Mouse (Mus musculus): ENCODE measurements around the gene Tirap. TPM values are rescaled to one million over a fixed set of nuclear protein-coding genes. Genes with fewer than 3 reads are reported as not detected.

Tirap gene
- polyA plus RNA-seq, 1 experiment from 2014 or later = 11.9 TPM

DNA sequence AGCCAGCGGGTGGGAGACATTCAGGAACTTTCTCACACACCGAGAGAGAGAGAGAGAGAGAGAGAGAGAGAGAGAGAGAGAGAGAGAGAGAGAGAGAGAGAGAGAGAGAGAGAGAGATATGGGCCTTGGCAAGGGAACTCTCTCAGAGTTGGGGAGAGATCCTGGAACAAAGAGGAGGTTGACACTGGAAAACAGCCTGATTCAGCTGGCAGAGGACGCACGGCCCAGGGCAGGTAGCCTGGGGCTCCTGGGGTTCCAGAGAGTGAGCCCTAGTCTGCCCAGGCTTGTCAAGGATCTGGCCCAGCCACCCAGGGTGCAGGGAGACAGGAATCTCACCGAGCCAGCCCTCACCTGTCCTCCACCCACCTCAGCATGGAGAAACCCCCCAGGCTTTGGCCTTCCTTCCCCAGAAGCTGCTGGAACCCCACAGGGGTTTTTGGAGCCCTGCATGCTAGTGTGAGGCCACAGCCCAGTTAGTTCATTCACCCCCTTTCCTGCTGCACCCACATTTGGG lies 60.8 kb downstream of the Tirap start:
- no peaks in the 10 kb centered on the region for H3K9me3 ChIP-seq (replicated peaks)
- no peaks in the 10 kb centered on the region for H3K4me1 ChIP-seq
- no peak overlapping the region for H3K4me2 ChIP-seq
- no peaks in the 10 kb centered on the region for H3K27me3 ChIP-seq
- peaks cover 9% of the 10 kb centered on the region; the same call in 1 of the 2 replicates for H3K36me3 ChIP-seq
- no peak for ATAC-seq (replicated peaks; ENCODE audit: low FRiP score)
- H3K4me3 ChIP-seq (replicated peaks) = no peak overlapping the region
- WGBS = 87% methylated on average over 5 of the region's 5 CpGs
- H3K9ac ChIP-seq = no peak overlapping the region
- no peak overlapping the region for H3K27ac ChIP-seq

DNA sequence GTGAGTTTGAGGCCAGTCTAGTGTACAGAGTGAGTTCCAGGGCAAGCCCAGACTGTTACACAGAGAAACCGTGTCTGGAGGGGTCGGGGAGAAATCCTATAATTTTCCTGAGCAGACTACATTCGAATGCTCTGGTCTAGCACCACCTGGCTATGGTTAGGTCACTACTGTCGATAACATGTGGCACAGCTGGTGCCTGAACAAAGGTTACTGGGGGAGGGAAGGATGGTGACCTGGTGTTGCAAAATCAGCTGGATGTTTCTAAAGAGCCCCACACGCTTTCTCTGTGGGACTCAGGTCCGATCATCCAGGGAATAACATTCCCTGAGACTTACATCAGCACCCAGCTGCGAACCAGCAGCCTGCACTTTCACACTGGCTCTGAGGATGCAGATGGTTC lies 62.1 kb downstream of the Tirap start:
- Histone ChIP-seq H3K36me3 (peaks cover 9% of the 10 kb centered on the region; the same call in 1 of the 2 replicates), H3K9ac (no peak overlapping the region), H3K4me2 (no peak overlapping the region), H3K4me1 (no peaks in the 10 kb centered on the region), H3K27me3 (no peaks in the 10 kb centered on the region), H3K27ac (no peak overlapping the region), H3K9me3 (replicated peaks) (no peaks in the 10 kb centered on the region), H3K4me3 (replicated peaks) (no peak overlapping the region)
- 74% methylated on average over 7 of the region's 7 CpGs for WGBS
- no peak for ATAC-seq (replicated peaks; ENCODE audit: low FRiP score)

- no peak overlapping the region for H3K9ac ChIP-seq
- H3K4me2 ChIP-seq = no peak overlapping the region
- WGBS = 76% methylated on average over 6 of the region's 6 CpGs
- H3K27ac ChIP-seq = no peak overlapping the region
- peaks cover 9% of the 10 kb centered on the region; the same call in 1 of the 2 replicates for H3K36me3 ChIP-seq
- no peak for ATAC-seq (replicated peaks; ENCODE audit: low FRiP score)
- no peaks in the 10 kb centered on the region for H3K27me3 ChIP-seq
- H3K4me1 ChIP-seq = peaks cover 5% of the 10 kb centered on the region; the same call in 1 of the 2 replicates
- no peaks in the 10 kb centered on the region for H3K9me3 ChIP-seq (replicated peaks)
- no peak overlapping the region for H3K4me3 ChIP-seq (replicated peaks)
Observed at GRCm38 (mm10) chr9:35135575-35135974, 64.5 kb downstream of the Tirap start.

Other genes starting within 250 kb of the Tirap start
- gene St3gal4, start 81.0 kb downstream of the Tirap start, polyA plus RNA-seq (2015; fragmentation: Nextera tagmentation; extraction: Ambion mirVana) = 17.4 and 17.8 TPM in 2 replicates
- 94.4 and 95.4 TPM in 2 replicates for gene Dcps, start 24.2 kb downstream of the Tirap start, polyA plus RNA-seq (2015; fragmentation: Nextera tagmentation; extraction: Ambion mirVana)
- 117 and 123 TPM in 2 replicates for gene Srpr, start 116 bp downstream of the Tirap start, polyA plus RNA-seq (2015; fragmentation: Nextera tagmentation; extraction: Ambion mirVana)
- gene Foxred1, start 10.8 kb upstream of the Tirap start, polyA plus RNA-seq (2015; fragmentation: Nextera tagmentation; extraction: Ambion mirVana) = 47.3 and 50.7 TPM in 2 replicates
- 37.6 and 41.2 TPM in 2 replicates for gene Fam118b, start 67.5 kb upstream of the Tirap start, polyA plus RNA-seq (2015; fragmentation: Nextera tagmentation; extraction: Ambion mirVana)
- 28.9 and 31.5 TPM in 2 replicates for gene Rpusd4, start 67.6 kb upstream of the Tirap start, polyA plus RNA-seq (2015; fragmentation: Nextera tagmentation; extraction: Ambion mirVana)
- 4.0 and 4.2 TPM in 2 replicates for gene Cdon, start 220.8 kb upstream of the Tirap start, polyA plus RNA-seq (2015; fragmentation: Nextera tagmentation; extraction: Ambion mirVana)